Mouse (Mus musculus) lung, postnatal 4 days (tissue): Measurements from ENCODE around the gene Gm2696.
A peak's percentile ranks its signal among the peaks of the same experiment; 100 is the strongest.

Experiments
- DNase-seq, 2 experiments: peaks; one replicate each; pipeline ENCODE4 v3.0.0; 2021

Gene Gm2696

GRCm38 (mm10) chr10:77852559-77852958 is 38.1 kb downstream of the Gm2696 start, which contains the start of gene Gm10318:
Gm10318 (plus strand) TSS chr10:77852859.
- no peak for DNase-seq

GRCm38 (mm10) chr10:77861675-77862074 is 47.2 kb downstream of the Gm2696 start, which contains the start of gene Gm3285:
Gm3285 (plus strand) TSS chr10:77861975.
- no peak for DNase-seq

- DNase-seq = peak; percentile 65 to 66
Measured at GRCm38 (mm10) chr10:77864067-77864761, 49.7 kb downstream of the Gm2696 start.

GRCm38 (mm10) chr10:77864762-77865143 is 50.3 kb downstream of the Gm2696 start:
- no peak for DNase-seq

GRCm38 (mm10) chr10:77867546-77867945 is 53.1 kb downstream of the Gm2696 start:
- no peak for DNase-seq

- peak; percentile 34 to 39 for DNase-seq
Measured at GRCm38 (mm10) chr10:77869651-77870050, 55.2 kb downstream of the Gm2696 start.

GRCm38 (mm10) chr10:77878985-77879384 is 64.5 kb downstream of the Gm2696 start:
- peak in 1 of 2 experiments; percentile 48 for DNase-seq

GRCm38 (mm10) chr10:77880305-77880704 is 65.8 kb downstream of the Gm2696 start:
- DNase-seq = no peak

- no peak for DNase-seq
Measured at GRCm38 (mm10) chr10:77882553-77882952, 68.1 kb downstream of the Gm2696 start.
